Mouse (Mus musculus) spleen, adult 12 weeks (tissue): ENCODE data around the gene Rapgef1.

ENCODE experiments used
- DNase-seq: peaks from one replicate; pipeline ENCODE4 v3.0.0; 2022; ENCODE audit warnings: low spot score

Gene Rapgef1

GRCm38 (mm10) chr2:29645071-29645628, 25.6 kb downstream of the Rapgef1 start:
- no peak for DNase-seq

DNA sequence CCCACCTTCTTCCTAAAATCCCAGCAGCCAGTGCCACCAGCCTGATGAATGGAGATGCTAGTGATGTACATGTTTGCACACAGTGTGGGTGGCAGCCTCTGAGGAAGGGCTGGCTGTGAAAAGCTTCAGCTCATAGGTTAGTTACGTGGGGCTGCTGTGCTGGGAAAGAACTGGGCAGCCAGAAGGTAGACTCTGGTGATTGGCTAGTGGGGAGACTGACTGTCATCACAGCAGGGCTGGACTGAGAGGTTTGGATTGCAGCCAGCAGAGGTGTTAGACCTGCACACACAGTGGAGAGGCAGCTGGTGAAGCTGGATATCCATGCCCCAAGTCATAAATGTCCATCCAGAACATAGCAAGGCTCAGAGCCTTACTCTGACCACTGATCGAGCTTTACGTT, 27.1 kb downstream of the Rapgef1 start:
- DNase-seq, result no peak

DNA sequence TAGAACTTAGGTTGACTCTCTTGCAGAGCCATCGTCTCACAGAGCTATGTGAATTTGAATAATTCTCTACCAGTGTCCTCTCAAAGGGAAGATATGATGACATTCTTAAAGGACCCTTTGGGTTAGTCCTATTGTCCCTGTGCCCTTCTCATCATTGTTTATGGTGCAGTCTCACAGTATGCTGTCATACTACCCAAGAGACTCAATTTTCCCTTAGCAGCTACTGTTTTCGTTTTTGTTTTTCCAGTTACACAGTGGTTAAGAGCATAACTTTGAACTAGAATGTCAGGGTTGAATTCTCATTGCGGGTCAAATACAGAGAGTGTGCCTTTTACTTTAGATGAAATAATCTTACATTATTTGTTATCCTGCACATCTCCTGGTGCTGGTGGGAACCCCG, 27.6 kb downstream of the Rapgef1 start:
- DNase-seq, result no peak

- DNase-seq, result no peak
These were observed 28.3 kb downstream of the Rapgef1 start for GRCm38 (mm10) chr2:29647808-29648207.

DNA sequence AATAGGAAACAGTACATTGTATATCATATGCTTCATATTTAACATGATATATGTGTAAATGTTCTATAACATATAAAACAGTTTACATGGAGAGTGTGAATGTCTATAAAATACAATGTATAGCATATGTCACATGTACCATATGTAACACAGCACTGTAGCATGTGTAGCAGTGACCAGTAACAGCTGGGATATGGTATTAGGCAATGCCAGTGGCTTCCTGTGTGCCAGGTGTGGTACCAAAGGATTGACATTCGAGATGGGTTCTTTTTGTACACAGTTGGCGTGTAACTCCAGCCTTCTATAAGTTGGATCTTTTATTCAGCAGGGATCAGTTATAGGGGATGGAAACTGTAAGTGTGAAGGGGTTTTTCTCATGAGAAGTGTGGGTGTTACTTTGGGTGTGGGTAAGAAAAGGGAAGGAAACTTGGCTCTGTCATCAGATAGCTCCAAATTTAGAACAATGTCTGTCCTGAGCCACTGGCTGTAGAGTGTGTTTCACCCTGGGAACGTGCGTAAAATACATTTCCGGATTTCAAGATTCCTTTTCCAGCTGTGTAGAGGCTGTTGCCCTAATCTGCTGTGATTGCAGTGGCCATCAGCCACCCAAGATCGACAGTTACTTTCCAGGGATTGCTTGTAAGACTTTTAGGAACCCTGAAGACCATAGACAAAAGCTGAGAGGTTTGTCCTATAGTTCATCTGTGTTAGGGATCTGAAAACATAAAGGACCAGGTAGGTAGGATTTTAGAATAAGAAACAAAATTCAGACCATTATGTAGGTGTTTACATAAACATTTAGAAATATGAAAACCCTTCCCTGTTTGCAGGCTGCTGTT, 29.7 kb downstream of the Rapgef1 start:
- DNase-seq, result no peak

- no peak for DNase-seq
These were observed 30.4 kb downstream of the Rapgef1 start for GRCm38 (mm10) chr2:29649795-29650457.

- no peak for DNase-seq
These were observed 32.4 kb downstream of the Rapgef1 start for GRCm38 (mm10) chr2:29651876-29652275.

DNA sequence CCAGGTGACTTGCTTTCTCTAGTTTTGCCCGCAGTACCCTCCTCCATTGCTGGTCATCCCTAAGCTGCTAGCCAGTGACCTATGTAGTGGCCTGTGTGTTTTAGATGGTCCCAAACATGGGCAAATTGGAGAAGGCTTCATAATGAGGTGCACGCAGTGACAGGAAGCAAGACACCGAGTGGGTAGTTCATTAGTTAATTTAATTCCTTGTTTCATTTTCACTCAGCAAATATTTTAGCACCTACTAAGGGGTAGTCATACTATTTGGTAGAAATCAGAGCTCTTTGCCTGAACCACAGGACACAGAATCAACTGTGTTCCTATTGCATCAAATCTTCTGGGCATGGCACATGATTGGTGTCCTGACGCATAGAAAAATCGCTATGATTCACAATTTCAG, 35.9 kb downstream of the Rapgef1 start:
- DNase-seq, result no peak

- no peak for DNase-seq
These were observed 36.6 kb downstream of the Rapgef1 start for GRCm38 (mm10) chr2:29656095-29656494.

DNA sequence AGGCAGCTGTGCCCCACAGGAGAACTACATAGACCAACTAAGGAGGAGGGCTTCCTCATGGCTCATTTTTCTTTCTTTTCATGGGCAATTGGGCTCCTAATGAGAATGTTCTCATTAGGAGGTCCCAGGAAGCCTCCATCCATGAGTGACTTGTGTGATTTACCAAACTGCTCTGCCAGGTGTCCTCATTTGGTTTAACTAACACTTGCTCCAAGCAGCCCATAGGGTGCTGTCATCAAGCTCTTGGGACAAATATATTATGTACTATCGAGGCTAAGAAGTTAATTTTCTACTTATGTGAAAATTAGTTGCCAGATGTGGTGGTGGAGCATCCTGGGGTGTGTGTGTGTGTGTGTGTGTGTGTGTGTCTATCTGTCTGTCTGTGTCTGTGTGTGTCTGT, 37.6 kb downstream of the Rapgef1 start:
- no peak for DNase-seq

GRCm38 (mm10) chr2:29661751-29662191, 42.3 kb downstream of the Rapgef1 start:
- no peak for DNase-seq

DNA sequence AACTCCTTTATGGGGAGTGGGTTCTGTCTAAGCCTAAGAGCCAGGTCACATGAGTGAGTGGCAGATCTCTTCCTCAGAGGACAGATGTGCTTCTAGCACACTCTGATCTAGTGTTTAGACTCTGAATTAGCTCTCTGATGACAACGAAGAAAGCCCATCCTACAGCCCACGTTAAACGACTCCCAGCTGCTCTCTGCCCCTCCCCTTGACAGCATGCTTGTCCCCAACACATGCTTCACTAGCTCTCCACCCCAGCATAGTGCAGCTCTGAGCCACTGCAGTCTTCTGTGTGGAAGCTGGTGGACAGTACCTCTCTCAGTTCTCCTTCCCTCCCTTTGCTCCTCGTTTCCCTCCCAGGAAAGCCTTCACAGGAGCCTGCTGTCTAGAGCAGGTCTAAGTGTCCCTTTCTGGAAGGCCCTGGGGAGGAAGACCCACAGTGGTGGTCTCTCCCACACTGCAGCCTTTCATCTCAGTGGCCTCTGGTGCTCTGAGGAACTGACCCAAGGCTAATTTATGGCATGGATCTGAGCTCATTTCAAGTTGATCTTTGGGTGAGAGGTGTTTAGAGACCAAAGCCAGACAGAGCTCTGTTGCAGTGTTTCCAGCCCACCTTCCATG, 43.8 kb downstream of the Rapgef1 start:
- no peak for DNase-seq

DNA sequence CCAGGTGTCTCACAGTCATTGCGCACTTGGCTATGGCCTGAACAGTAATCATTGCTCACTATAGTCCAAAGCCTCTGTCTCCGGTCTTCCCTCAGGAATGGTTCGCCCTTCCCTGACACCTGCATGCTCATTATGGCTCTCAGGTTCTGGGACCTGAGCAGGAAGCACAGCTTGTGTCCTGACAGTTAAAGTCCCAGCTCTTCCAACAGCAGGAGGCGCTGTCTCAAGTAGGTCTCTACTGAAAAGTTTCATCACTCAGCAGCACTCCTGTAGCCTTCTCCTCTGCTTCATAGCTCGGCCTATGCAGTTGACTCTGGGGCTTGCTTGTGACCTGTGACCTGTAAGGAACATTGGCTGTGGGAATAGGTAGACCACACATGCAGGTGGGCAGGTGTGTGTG, 45.9 kb downstream of the Rapgef1 start:
- DNase-seq, result no peak

DNA sequence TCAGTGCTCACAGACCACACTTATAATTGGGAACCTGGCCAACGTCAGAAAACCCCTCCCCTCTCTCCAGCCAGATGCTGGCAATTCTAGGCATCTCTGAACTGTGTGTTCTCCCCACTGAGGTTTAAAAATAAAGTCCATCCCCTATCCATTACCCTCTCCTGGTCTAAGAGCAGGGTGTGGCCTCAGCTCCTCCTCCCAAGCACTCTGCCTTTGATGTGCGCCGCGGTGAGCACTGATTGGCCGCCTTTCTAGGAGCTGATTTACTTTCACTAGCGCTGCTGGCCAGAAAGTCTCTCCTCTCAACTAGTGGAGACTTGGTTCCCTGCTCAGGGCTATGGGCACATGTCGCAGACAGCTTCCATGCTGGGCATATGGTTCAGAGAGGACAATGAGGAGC, 47.1 kb downstream of the Rapgef1 start:
- no peak for DNase-seq

GRCm38 (mm10) chr2:29667109-29667508, 47.6 kb downstream of the Rapgef1 start:
- DNase-seq, result no peak

GRCm38 (mm10) chr2:29668011-29668691, 48.6 kb downstream of the Rapgef1 start:
- no peak for DNase-seq

GRCm38 (mm10) chr2:29668963-29669362, 49.4 kb downstream of the Rapgef1 start:
- DNase-seq, result no peak

GRCm38 (mm10) chr2:29669711-29670110, 50.2 kb downstream of the Rapgef1 start:
- no peak for DNase-seq

GRCm38 (mm10) chr2:29670231-29670991, 50.9 kb downstream of the Rapgef1 start:
- peak; percentile 30 for DNase-seq

DNA sequence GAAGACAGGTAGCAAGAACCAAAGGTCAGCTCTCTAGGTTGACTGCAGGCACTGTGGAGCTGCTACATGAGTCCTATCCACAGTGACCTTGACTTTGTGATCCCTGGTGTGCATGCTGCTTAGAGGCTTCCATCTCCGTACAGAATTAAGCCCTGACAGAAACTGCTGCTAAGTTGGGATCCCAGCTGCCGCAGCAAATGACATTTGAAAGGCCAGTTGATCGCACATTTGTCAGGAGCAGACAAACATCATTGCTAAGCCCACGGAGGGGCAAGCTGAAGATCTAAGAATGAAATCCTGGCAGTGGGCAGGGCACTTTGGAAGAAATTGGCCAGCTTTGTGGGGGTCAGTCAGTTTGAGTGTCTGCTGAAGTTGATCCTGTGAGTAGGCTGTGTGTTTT, 51.9 kb downstream of the Rapgef1 start:
- no peak for DNase-seq

GRCm38 (mm10) chr2:29671856-29672255, 52.3 kb downstream of the Rapgef1 start:
- DNase-seq, result no peak
